Mouse (Mus musculus): Measurements from ENCODE around the gene Ccne1.

DNA sequence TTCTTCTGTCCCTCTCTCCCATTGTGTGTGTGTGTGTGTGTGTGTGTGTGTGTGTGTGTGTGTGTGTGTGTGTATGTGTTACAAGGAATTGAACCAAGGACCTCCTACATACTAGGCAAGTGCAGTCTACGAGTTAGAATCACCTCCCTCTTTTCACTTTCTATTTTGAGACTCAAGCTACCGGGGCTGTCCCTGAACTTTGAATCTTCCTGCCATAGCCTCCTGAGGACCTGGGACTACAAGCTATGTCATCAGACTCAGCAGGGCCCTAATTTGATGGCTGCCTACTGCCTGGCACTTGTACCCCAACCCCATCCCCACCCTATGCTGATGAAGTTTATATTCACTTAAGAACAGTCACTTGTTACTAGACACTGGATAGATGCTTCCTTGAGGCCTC lies 18.9 kb downstream of the Ccne1 start:
- TF ChIP-seq CTCF (IDR thresholded peaks at IDR 0.05 in 2 of 3, conservative IDR thresholded peaks at IDR 0.05 in 1 of 3; ENCODE audit: control insufficient read depth in 1 of 3, insufficient read depth in 1 of 3, low read depth in 2 of 3, low read length in 3 of 3, poor library complexity in 1 of 3, severe bottlenecking in 1 of 3) (no peak), EP300 (IDR thresholded peaks at IDR 0.05; ENCODE audit: low read depth in 1 of 2, low read length in 2 of 2) (no peak), POLR2A (IDR thresholded peaks at IDR 0.05; ENCODE audit: control insufficient read depth in 1 of 2, insufficient read depth in 1 of 2, low read depth in 1 of 2, low read length in 2 of 2, poor library complexity in 1 of 2) (no peak), ZMIZ1 (IDR thresholded peaks at IDR 0.05; ENCODE audit: low read depth, low read length) (no peak), CHD2 (IDR thresholded peaks at IDR 0.05; ENCODE audit: low read length) (no peak), BHLHE40 (IDR thresholded peaks at IDR 0.05; ENCODE audit: borderline replicate concordance, low read depth, low read length) (no peak), ZC3H11A (IDR thresholded peaks at IDR 0.05; ENCODE audit: low read depth, low read length) (no peak)

All from MEL (cell line).